Mouse (Mus musculus): ENCODE results near the gene Tmod4.
A peak's percentile ranks its signal among the peaks of the same experiment; 100 is the strongest.
"Not testable (repeated sequence)": the region's sequence is repeated elsewhere in the genome, so short reads cannot be mapped to it uniquely, and the experiment has no call there.

The Tmod4 gene

GRCm38 (mm10) chr3:95124246-95124645, at the start of gene Tmod4:
Gene Tmod4, plus strand, starts transcription at chr3:95124476.
- DNase-seq: no peak

GRCm38 (mm10) chr3:95088071-95088470, 36.2 kb upstream of the Tmod4 start:
- DNase-seq: no peak

- DNase-seq: no peak
Observed at GRCm38 (mm10) chr3:95100854-95101253, 23.4 kb upstream of the Tmod4 start.

- no peak for DNase-seq
Observed at GRCm38 (mm10) chr3:95105121-95105520, 19.2 kb upstream of the Tmod4 start.

GRCm38 (mm10) chr3:95105586-95106337, 18.5 kb upstream of the Tmod4 start:
- no peak for DNase-seq

- peak; percentile 88 to 90 for DNase-seq
Observed at GRCm38 (mm10) chr3:95106338-95107117, 17.7 kb upstream of the Tmod4 start, which contains the start of gene Pip5k1a. Gene Pip5k1a, minus strand, starts transcription at chr3:95106930.

- not testable (repeated sequence) for DNase-seq
Observed at GRCm38 (mm10) chr3:95107308-95107707, 17.0 kb upstream of the Tmod4 start.

GRCm38 (mm10) chr3:95107898-95108297, 16.4 kb upstream of the Tmod4 start:
- no peak for DNase-seq

- DNase-seq: peak; percentile 76 to 83
Observed at GRCm38 (mm10) chr3:95110911-95111726, 13.2 kb upstream of the Tmod4 start, which contains the start of gene Vps72. Gene Vps72, plus strand, starts transcription at chr3:95111022.

- DNase-seq: no peak
Observed at GRCm38 (mm10) chr3:95112760-95113159, 11.5 kb upstream of the Tmod4 start.

- no peak for DNase-seq
Observed at GRCm38 (mm10) chr3:95117751-95118150, 6.5 kb upstream of the Tmod4 start.

GRCm38 (mm10) chr3:95121580-95121979, 2.7 kb upstream of the Tmod4 start:
- DNase-seq: no peak

GRCm38 (mm10) chr3:95124972-95125371, 696 bp downstream of the Tmod4 start:
- no peak for DNase-seq

GRCm38 (mm10) chr3:95129226-95129651, 5.0 kb downstream of the Tmod4 start:
- no peak for DNase-seq

GRCm38 (mm10) chr3:95130081-95130480, 5.8 kb downstream of the Tmod4 start:
- DNase-seq: no peak

GRCm38 (mm10) chr3:95132389-95132788, 8.1 kb downstream of the Tmod4 start:
- not testable (repeated sequence) for DNase-seq

- DNase-seq: no peak
Observed at GRCm38 (mm10) chr3:95133176-95133575, 8.9 kb downstream of the Tmod4 start.

- DNase-seq: peak; percentile 77 to 81
Observed at GRCm38 (mm10) chr3:95133680-95134101, 9.4 kb downstream of the Tmod4 start, which contains the start of the genes Scnm1 and Lysmd1. Gene Scnm1, minus strand, starts transcription at chr3:95134011. Gene Lysmd1, plus strand, starts transcription at chr3:95134088.

GRCm38 (mm10) chr3:95134133-95134532, 9.9 kb downstream of the Tmod4 start:
- not testable (repeated sequence) for DNase-seq

- peak; percentile 45 to 61 for DNase-seq
Observed at GRCm38 (mm10) chr3:95135023-95135422, 10.7 kb downstream of the Tmod4 start.

GRCm38 (mm10) chr3:95135433-95136052, 11.3 kb downstream of the Tmod4 start:
- no peak for DNase-seq

GRCm38 (mm10) chr3:95136336-95136735, 12.1 kb downstream of the Tmod4 start:
- peak in 1 of 2 experiments; percentile 38 for DNase-seq
